ENCODE assay signal across 13 mouse cellular contexts in genomic region chr7:142461446-142461845, GRCm38 (mm10). TPM values are rescaled to one million over a fixed set of nuclear protein-coding genes. Genes with fewer than 3 reads are reported as not detected.
DNase-seq lines count a peak whose midpoint lies in the region; ATAC-seq lines count a peak whose summit lies in the region.
"Had no signal": no experiment of that assay in that cellular context is flagged by ENCODE, and none has a peak within 500 bp of the region (broad histone marks: within the 10 kb centered on the region; RNA-seq: fewer than 3 reads in every experiment).

No protein-coding gene starts in this region.

- no peaks in the 10 kb centered on the region for H3K9me3 ChIP-seq in liver, embryonic 16.5 days (replicated peaks; ENCODE audit: control insufficient read depth, low read length)
- H3K9me3 ChIP-seq: hindbrain, embryonic 15.5 days; midbrain, embryonic 10.5 days had no signal

- H3K4me3 ChIP-seq in liver, embryonic 16.5 days (ENCODE audit: low read depth, low read length), result peak overlapping the region; percentile 41
- H3K4me3 ChIP-seq: erythroblast, embryonic 14.5 days; hindbrain, embryonic 15.5 days; midbrain, embryonic 10.5 days had no signal

- H3K9ac ChIP-seq in liver, embryonic 16.5 days (ENCODE audit: low read depth, low read length), result no peak overlapping the region
- H3K9ac ChIP-seq: hindbrain, embryonic 15.5 days had no signal

- H3K4me1 ChIP-seq in liver, embryonic 16.5 days (ENCODE audit: control insufficient read depth, low read depth, low read length), result no peaks in the 10 kb centered on the region; the same call in 1 of the 2 replicates

- peak; percentile 31 for ATAC-seq in liver, embryonic 16.5 days (ENCODE audit: low read depth)

- no peaks in the 10 kb centered on the region for H3K36me3 ChIP-seq in liver, embryonic 16.5 days (ENCODE audit: control insufficient read depth, insufficient read depth)
- H3K36me3 ChIP-seq: hindbrain, embryonic 15.5 days; midbrain, embryonic 10.5 days had no signal

- no peak overlapping the region; the same call in 1 of the 2 replicates for H3K27ac ChIP-seq in liver, embryonic 16.5 days (ENCODE audit: low read length)
- H3K27ac ChIP-seq: hindbrain, embryonic 15.5 days had no signal

- DNase-seq in adrenal gland, postnatal 14 days, result peak; percentile 1
- no peak for DNase-seq in adrenal gland, adult (ENCODE audit: inconsistent age in 2 of 2, low spot score in 1 of 2)
- peak; percentile 38 for DNase-seq in testis, postnatal 10 days (ENCODE audit: low spot score)
- DNase-seq in testis, postnatal 14 days (ENCODE audit: low spot score), result no peak
- DNase-seq in thymus, postnatal 4 days, result peak; percentile 61
- DNase-seq in urinary bladder, adult 2 months (ENCODE audit: low spot score), result no peak
- no peak for DNase-seq in layer of hippocampus, adult 11-12 months (ENCODE audit: low spot score)
- DNase-seq: cerebellum, adult 11 months had no signal

- WGBS in liver, embryonic 16.5 days (ENCODE audit: insufficient replicate concordance), result 51% methylated on average over 2 of the region's 2 CpGs

- no peaks in the 10 kb centered on the region for H3K27me3 ChIP-seq in liver, embryonic 16.5 days (ENCODE audit: control insufficient read depth, insufficient read depth, low read depth, low read length)
- H3K27me3 ChIP-seq: hindbrain, embryonic 15.5 days had no signal

- no peak overlapping the region for H3K4me2 ChIP-seq in liver, embryonic 16.5 days (ENCODE audit: low read depth, low read length)
- H3K4me2 ChIP-seq: hindbrain, embryonic 15.5 days had no signal

RNA-seq across cellular contexts. Expression of gene Lsp1, which starts 0.8 kb away (rescaled TPM):
- 20.4 and 52.3 TPM in 2 replicates for total RNA-seq in adrenal gland, postnatal 14 days (2021)
- polyA plus RNA-seq in liver, embryonic 16.5 days (2015; fragmentation: Nextera tagmentation; extraction: Ambion mirVana), result 21.6 and 26.2 TPM in 2 replicates
- polyA plus RNA-seq in urinary bladder, adult 2 months (2012; rRNA removed), result 379 and 420 TPM in 2 replicates

RNA-seq across cellular contexts. Expression of gene Tnni2, which starts 19.8 kb away (rescaled TPM):
- 0.56 and 0.67 TPM in 2 replicates for total RNA-seq in adrenal gland, postnatal 14 days (2021)
- 17.8 and 41.4 TPM in 2 replicates for polyA plus RNA-seq in liver, embryonic 16.5 days (2015; fragmentation: Nextera tagmentation; extraction: Ambion mirVana)
- polyA plus RNA-seq in urinary bladder, adult 2 months (2012; rRNA removed), result 39.4 and 48.2 TPM in 2 replicates
- polyA plus RNA-seq: erythroblast, embryonic 14.5 days had no signal

RNA-seq across cellular contexts. Expression of gene Syt8, which starts 26.8 kb away (rescaled TPM):
- not detected in 2 replicates for total RNA-seq in adrenal gland, postnatal 14 days (2021)
- 0.14 TPM in 1 of 2 replicates, not detected in the other for polyA plus RNA-seq in liver, embryonic 16.5 days (2015; fragmentation: Nextera tagmentation; extraction: Ambion mirVana)
- 316 and 420 TPM in 2 replicates for polyA plus RNA-seq in urinary bladder, adult 2 months (2012; rRNA removed)
- polyA plus RNA-seq: erythroblast, embryonic 14.5 days; hindbrain, embryonic 15.5 days; midbrain, embryonic 10.5 days had no signal

RNA-seq across cellular contexts. Expression of gene Tnnt3, which starts 37.2 kb away (rescaled TPM):
- 1.1 and 1.8 TPM in 2 replicates for total RNA-seq in adrenal gland, postnatal 14 days (2021)
- polyA plus RNA-seq in liver, embryonic 16.5 days (2015; fragmentation: Nextera tagmentation; extraction: Ambion mirVana), result 13.0 and 31.5 TPM in 2 replicates
- polyA plus RNA-seq in urinary bladder, adult 2 months (2012; rRNA removed), result 74.3 and 79.9 TPM in 2 replicates
- total RNA-seq: left cerebral cortex, postnatal 14 days had no signal
- polyA plus RNA-seq: erythroblast, embryonic 14.5 days had no signal

Comparison
In these comparisons a context has a peak if more than half of its experiments do, and no peak if none do; other contexts are left out.
1. DNase-seq: peak in adrenal gland, postnatal 14 days (single experiment), testis, postnatal 10 days (single experiment) and thymus, postnatal 4 days (single experiment); none in adrenal gland, adult (0 of 2), testis, postnatal 14 days (single experiment), urinary bladder, adult 2 months (single experiment) and layer of hippocampus, adult 11-12 months (single experiment).
2. RNA of gene Lsp1, which starts 0.8 kb away (polyA plus RNA-seq): 379 to 420 TPM in urinary bladder, adult 2 months; 21.6 to 26.2 TPM in liver, embryonic 16.5 days; every median in the first group is over 10 times any median in the second.
3. RNA of gene Syt8, which starts 26.8 kb away (polyA plus RNA-seq): 316 to 420 TPM in urinary bladder, adult 2 months; 0.14 TPM in liver, embryonic 16.5 days; every median in the first group is over 100 times any median in the second.